Mouse (Mus musculus) intestine, postnatal 0 days (tissue): Measurements from ENCODE around the gene Timm8b. TPM values are rescaled to one million over a fixed set of nuclear protein-coding genes. Genes with fewer than 3 reads are reported as not detected.
A peak's percentile ranks its signal among the peaks of the same experiment; 100 is the strongest.

ENCODE experiments used
- ATAC-seq: fragments of 200-750 bp; cut with Nextera tagmentation; 2 replicates; pipeline ENCODE4 v1.8.0; 2017; ENCODE audit warnings: mild to moderate bottlenecking, moderate TSS enrichment, moderate library complexity
- H3K27ac ChIP-seq: fragments of 300-500 bp; sonication (generic); 2 replicates; pipeline ENCODE4 v1.5.1; 2014; ENCODE audit warnings: mild to moderate bottlenecking, low read depth, low read length, moderate library complexity
- H3K27me3 ChIP-seq: fragments of 300-500 bp; sonication (generic); replicated peaks from 2 replicates; pipeline ENCODE4 v1.6.1; 2014; ENCODE audit warnings: low read length, mixed read lengths; ENCODE audit not compliant: control insufficient read depth, insufficient read depth
- H3K36me3 ChIP-seq: fragments of 300-500 bp; sonication (generic); 2 replicates; pipeline ENCODE4 v1.6.1; 2014; ENCODE audit warnings: mild to moderate bottlenecking, moderate library complexity; ENCODE audit not compliant: control insufficient read depth, insufficient read depth
- H3K4me1 ChIP-seq: fragments of 300-500 bp; sonication (generic); replicated peaks from 2 replicates; pipeline ENCODE4 v1.6.1; 2014; ENCODE audit warnings: antibody characterized with exemption, low read length, mixed read lengths; ENCODE audit not compliant: control insufficient read depth, insufficient read depth
- H3K4me2 ChIP-seq: fragments of 300-500 bp; sonication (generic); replicated peaks from 2 replicates; pipeline ENCODE4 v1.6.1; 2014; ENCODE audit warnings: low read depth, mild to moderate bottlenecking, moderate library complexity
- H3K4me3 ChIP-seq: fragments of 300-500 bp; sonication (generic); 2 replicates; pipeline ENCODE4 v1.5.1; 2014; ENCODE audit warnings: low read depth, low read length
- H3K9ac ChIP-seq: fragments of 300-500 bp; sonication (generic); 2 replicates; pipeline ENCODE4 v1.6.1; 2014; ENCODE audit warnings: mild to moderate bottlenecking, low read depth, low read length
- H3K9me3 ChIP-seq: fragments of 300-500 bp; sonication (generic); 2 replicates; pipeline ENCODE4 v1.6.1; 2016; ENCODE audit warnings: mixed run types; ENCODE audit not compliant: control insufficient read depth
- CTCF ChIP-seq: sonication (generic); IDR thresholded peaks from 2 replicates; pipeline ENCODE4 v1.5.1; 2016; ENCODE audit warnings: low read depth, mild to moderate bottlenecking, control low read depth, antibody characterized with exemption, moderate library complexity
- WGBS: fragments of 180-500 bp; shearing (Covaris S2); extraction: QIAGEN DNeasy Blood & Tissue Kit; methylation state at CpG from one replicate; pipeline ENCODE4 v1.1.7; 2014; 5-methylcytosine and 5-hydroxymethylcytosine counted together
- polyA plus RNA-seq: library from polyadenylated mRNA; unstranded; fragments of >200 nt; fragmentation: Nextera tagmentation; extraction: Ambion mirVana; gene quantifications from 2 replicates; pipeline ENCODE4 v1.2.1, GENCODE M21; 2015

The Timm8b gene
- polyA plus RNA-seq, 1 experiment from 2014 or later: 412 TPM

DNA sequence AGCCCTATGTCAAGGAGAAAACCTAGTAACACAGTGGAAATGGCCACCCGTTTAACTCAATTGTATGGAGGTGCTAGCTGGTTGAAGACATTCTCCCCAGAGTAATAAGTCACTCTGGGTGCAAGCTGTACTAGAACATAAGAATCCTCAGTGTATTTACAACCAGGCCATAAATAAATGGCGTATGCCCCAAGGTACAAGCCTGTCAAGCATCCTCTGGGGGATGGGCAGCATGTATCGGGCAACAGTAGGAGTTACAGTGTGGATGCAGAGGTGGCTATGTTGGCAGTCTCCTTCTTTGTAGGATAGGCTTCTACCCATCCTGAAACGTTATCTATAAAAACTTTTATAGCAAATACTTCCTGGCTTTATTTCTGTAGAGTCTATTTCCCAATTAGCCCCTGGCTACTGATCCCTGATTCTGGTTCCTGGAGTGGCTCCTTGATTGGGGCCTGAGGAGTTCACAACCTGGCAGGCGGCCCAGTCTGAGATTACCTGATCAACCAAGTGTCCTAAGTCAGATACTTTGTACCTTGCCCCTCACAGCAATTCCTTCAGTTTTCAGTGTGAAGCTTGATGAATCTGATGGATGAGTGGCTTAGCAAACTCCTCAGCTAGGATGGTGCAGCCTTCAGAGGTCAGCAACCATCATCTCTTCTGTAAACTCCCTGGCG is 18.4 kb upstream of the Timm8b start:
- no peak for TF ChIP-seq CTCF

DNA sequence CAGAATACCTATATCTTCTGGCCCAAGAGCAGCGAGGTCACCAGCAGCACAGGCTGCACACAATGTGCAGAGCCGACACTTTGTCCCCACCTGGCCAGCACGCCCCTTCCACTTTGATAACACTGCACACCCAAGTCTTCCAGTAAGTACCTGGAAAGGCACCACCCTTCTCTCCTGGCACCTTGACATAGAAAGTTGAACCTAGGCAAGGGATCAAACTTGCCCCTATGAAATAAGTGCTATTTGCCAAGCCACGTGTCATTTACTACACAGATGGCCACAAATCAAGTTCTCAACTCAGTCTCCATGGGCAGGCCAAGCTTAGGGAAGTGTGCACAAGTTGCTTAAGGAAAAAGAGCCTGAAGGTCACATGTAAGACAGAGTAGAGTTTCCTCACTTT is 16.8 kb upstream of the Timm8b start:
- H3K9me3 ChIP-seq: no peaks in the 10 kb centered on the region
- no peak overlapping the region; the same call in 1 of the 2 replicates for H3K4me2 ChIP-seq
- H3K36me3 ChIP-seq: no peaks in the 10 kb centered on the region
- H3K9ac ChIP-seq: no peak overlapping the region
- peak; percentile 83 for ATAC-seq
- H3K4me3 ChIP-seq: no peak overlapping the region
- peaks cover 5% of the 10 kb centered on the region; the same call in 1 of the 2 replicates for H3K4me1 ChIP-seq
- no peaks in the 10 kb centered on the region for H3K27me3 ChIP-seq
- WGBS: 27% methylated on average over 4 of the region's 4 CpGs
- TF ChIP-seq CTCF: no peak
- H3K27ac ChIP-seq: peak overlapping the region; percentile 57

More for the DNA sequence above, 18.4 kb upstream of the Timm8b start:
- Histone ChIP-seq H3K9me3 (no peaks in the 10 kb centered on the region), H3K36me3 (no peaks in the 10 kb centered on the region), H3K4me3 (no peak overlapping the region), H3K27ac (peak overlapping the region; percentile 64), H3K27me3 (no peaks in the 10 kb centered on the region), H3K4me2 (no peak overlapping the region), H3K9ac (no peak overlapping the region), H3K4me1 (peaks cover 5% of the 10 kb centered on the region; the same call in 1 of the 2 replicates)
- peak; percentile 71 for ATAC-seq
- 41% methylated on average over 6 of the region's 6 CpGs for WGBS

DNA sequence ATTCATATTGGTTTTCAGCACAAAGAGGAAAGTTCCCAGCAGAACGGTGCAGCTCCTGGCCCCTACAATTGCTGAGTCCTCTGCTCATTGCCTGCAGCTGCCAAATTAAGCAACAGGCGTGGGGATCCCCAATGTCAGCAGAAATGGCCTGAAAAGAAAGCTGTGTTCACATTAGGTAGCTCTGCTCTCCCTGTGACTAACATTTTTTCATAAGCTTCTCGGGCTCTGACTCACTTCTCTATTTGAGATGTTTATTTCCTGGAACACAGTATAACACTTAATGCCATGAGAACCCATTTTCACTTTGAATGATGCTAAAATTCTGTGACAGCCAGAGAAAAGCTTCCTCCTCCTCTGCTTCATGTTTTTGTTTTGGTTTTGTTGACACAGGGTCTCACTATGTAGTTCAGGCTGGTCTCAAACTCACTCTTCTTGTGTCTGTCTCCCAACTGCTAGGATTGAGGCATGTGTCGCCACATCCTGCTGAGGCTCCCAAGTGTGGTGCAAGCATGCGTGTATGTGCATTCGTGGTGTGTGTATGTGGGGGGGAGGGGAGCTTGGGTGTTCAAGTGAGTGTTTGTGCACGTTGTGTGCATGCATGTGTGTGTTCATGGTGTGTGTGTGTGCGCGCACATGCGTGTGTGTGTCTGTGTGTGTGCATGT is 12.7 kb upstream of the Timm8b start:
- ATAC-seq: no peak
- 70% methylated on average over 10 of the region's 10 CpGs for WGBS
- no peak overlapping the region for H3K4me2 ChIP-seq
- no peak for TF ChIP-seq CTCF
- H3K36me3 ChIP-seq: peaks cover 12% of the 10 kb centered on the region
- no peak overlapping the region for H3K9ac ChIP-seq
- H3K4me1 ChIP-seq: peaks cover 4% of the 10 kb centered on the region; the same call in 1 of the 2 replicates
- H3K9me3 ChIP-seq: no peaks in the 10 kb centered on the region
- H3K4me3 ChIP-seq: no peak overlapping the region
- no peaks in the 10 kb centered on the region for H3K27me3 ChIP-seq
- no peak overlapping the region for H3K27ac ChIP-seq

DNA sequence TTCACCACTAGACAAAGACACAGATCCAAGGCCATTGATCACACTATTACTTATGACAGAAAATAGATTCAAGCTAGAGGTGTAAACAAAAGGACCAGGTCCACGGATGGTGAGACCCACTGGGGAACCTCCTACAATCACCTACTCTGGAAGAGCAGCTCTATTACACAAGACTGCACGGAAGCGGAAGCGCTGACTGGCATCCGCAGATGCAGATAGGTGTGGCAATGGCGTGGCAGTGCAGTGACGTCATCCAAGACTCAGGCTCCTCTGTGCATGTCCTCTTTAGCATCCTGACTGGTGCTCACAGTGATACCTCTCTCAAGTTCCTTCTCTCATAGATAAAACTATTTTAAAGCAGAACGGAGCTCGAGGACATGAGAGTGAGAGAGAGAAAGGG is 10.8 kb upstream of the Timm8b start:
- Histone ChIP-seq H3K4me1 (no peaks in the 10 kb centered on the region), H3K27ac (no peak overlapping the region), H3K4me3 (no peak overlapping the region), H3K27me3 (no peaks in the 10 kb centered on the region), H3K9me3 (no peaks in the 10 kb centered on the region), H3K4me2 (no peak overlapping the region), H3K9ac (no peak overlapping the region), H3K36me3 (peaks cover 28% of the 10 kb centered on the region)
- ATAC-seq: no peak
- 66% methylated on average over 9 of the region's 9 CpGs for WGBS
- TF ChIP-seq CTCF: no peak

DNA sequence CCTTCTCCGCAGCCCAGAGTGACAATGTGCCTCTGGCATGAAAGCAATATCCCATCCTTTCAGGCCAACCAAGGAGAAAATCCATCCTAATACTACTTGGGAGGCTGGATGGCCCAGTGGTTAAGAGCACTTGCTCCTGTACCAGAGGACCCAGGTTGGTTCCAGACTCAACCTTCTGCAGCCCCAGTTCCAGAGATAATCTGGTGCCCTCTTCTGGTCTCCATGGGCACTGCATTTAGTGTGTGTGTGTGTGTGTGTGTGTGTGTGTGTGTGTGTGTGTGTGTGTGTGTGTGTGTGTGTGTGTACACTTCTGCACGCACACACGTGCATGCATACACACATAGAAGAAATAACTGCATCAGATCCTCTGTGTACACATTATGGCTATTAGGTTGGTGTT is 10.2 kb upstream of the Timm8b start:
- H3K9me3 ChIP-seq: no peaks in the 10 kb centered on the region
- no peak overlapping the region for H3K4me2 ChIP-seq
- H3K27ac ChIP-seq: no peak overlapping the region
- H3K27me3 ChIP-seq: no peaks in the 10 kb centered on the region
- peaks cover 34% of the 10 kb centered on the region for H3K36me3 ChIP-seq
- peak; percentile 83 for TF ChIP-seq CTCF
- ATAC-seq: no peak
- WGBS: 82% methylated on average over 3 of the region's 3 CpGs
- H3K4me1 ChIP-seq: no peaks in the 10 kb centered on the region
- H3K9ac ChIP-seq: no peak overlapping the region
- no peak overlapping the region for H3K4me3 ChIP-seq

DNA sequence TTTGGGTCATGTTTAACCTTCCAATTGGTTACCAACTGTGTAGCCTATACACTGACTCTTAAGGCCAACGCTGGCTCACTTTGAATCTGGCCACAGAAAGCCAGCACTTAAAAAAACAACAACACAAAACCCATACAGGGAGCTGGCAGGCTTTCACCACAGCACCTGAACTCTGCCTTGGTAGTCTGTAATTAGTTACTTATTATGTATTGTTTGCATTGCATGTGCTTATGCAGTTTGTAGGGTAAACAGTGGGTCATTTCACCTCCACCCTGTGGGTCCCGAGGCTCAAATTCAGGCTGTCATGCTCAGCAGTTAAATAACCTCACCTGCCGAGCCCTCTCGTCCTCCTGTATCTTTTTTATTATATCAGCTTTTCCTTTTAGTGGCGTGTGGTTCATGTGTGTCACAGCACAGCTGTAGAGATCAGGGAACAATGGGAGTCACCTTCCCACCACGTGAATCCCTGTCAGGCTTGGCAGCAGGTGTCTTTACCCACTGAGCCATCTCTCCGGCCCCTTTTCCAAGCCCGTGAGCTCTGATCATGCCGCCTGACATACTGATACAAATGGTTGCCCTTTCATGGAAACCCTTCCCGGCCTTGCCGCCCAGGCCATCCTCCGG is 8.8 kb upstream of the Timm8b start:
- H3K4me3 ChIP-seq: no peak overlapping the region
- TF ChIP-seq CTCF: no peak
- WGBS: 35% methylated on average over 12 of the region's 12 CpGs
- 0 out of 2 replicates have a peak overlapping the region, but pooled peaks have one; percentile 25 for H3K4me2 ChIP-seq
- H3K36me3 ChIP-seq: peaks cover 48% of the 10 kb centered on the region
- no peak overlapping the region for H3K9ac ChIP-seq
- no peaks in the 10 kb centered on the region for H3K4me1 ChIP-seq
- peak overlapping the region; percentile 29 for H3K27ac ChIP-seq
- ATAC-seq: peak; percentile 82
- H3K27me3 ChIP-seq: no peaks in the 10 kb centered on the region
- H3K9me3 ChIP-seq: no peaks in the 10 kb centered on the region
